Comparison of ENCODE assay signal across 8 mouse cellular contexts in the genomic region with DNA sequence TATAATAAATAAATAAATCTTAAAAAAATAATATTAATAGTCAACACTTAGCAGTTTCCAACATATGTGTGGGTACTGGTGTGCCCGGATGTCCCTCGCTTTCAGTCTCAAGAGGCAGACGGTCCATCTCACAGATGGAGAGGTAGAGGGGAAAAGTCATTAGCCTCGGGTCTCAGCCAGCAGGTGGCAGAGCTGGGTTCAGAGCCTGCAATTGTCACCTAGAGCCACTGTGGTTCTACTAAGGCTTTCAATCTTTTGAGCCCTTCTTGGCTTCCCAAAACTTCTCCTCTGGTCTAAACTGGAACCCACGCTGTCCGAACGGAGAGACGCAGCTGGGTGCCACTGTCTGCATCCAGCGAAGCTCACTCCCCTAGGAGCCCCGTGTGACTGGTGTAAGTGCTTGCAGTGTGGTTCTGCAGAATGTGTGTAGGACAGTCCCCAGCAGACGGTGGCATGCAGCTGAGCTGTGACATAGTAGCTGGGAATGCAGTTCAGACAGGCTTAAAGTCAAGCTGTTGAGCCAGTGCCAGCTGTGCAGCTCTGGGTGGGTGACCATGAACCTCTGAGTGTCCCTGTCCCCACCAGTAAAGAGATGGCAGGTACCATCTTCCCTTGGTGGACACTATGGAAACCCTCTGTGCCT. TPM values are rescaled to one million over a fixed set of nuclear protein-coding genes. Genes with fewer than 3 reads are reported as not detected.
DNase-seq lines count a peak whose midpoint lies in the region; ATAC-seq and TF ChIP-seq lines count a peak whose summit lies in the region.

No protein-coding gene starts in this region.

- no peak for TF ChIP-seq POLR2A in bone marrow, adult 2 months (IDR thresholded peaks at IDR 0.05; ENCODE audit: borderline replicate concordance, control insufficient read depth, low read depth, low read length)

- H3K4me2 ChIP-seq in heart, embryonic 15.5 days = peak overlapping the region; percentile 32

- peak; percentile 11; the same call in 1 of the 2 replicates for ATAC-seq in heart, embryonic 15.5 days (replicated peaks; ENCODE audit: insufficient number of reproducible peaks, insufficient read depth, low FRiP score, low read depth)

- H3K36me3 ChIP-seq in heart, embryonic 15.5 days = no peaks in the 10 kb centered on the region

- TF ChIP-seq CTCF in bone marrow, adult 2 months (IDR thresholded peaks at IDR 0.05; ENCODE audit: control insufficient read depth, insufficient read depth, low read length) = peak; percentile 30; the same call in 1 of the 2 replicates

- DNase-seq in heart, adult 8-10 months (ENCODE audit: low spot score) = peak; percentile 10
- no peak for DNase-seq in heart, postnatal 25 days (ENCODE audit: low spot score)
- DNase-seq in 3134 (ENCODE audit: extremely low read depth, insufficient read length, low spot score) = peak; percentile 28
- DNase-seq in lung, postnatal 36 days = peak; percentile 20
- DNase-seq in gastrocnemius, postnatal 36 days = no peak
- no peak for DNase-seq in testis, postnatal 14 days (ENCODE audit: low spot score)

- 53% methylated on average over 11 of the region's 11 CpGs for WGBS in bone marrow, adult 2 months
- 47% methylated on average over 11 of the region's 11 CpGs for WGBS in heart, embryonic 15.5 days

- no peak overlapping the region for H3K4me3 ChIP-seq in bone marrow, adult 2 months (replicated peaks; ENCODE audit: control insufficient read depth, low read depth, low read length)
- no peak overlapping the region for H3K4me3 ChIP-seq in heart, embryonic 15.5 days

- no peak overlapping the region for H3K27ac ChIP-seq in bone marrow, adult 2 months (ENCODE audit: control insufficient read depth, insufficient read depth, low read depth, low read length, poor library complexity)
- H3K27ac ChIP-seq in heart, embryonic 15.5 days = peak overlapping the region; percentile 38

- H3K4me1 ChIP-seq in bone marrow, adult 2 months (ENCODE audit: control insufficient read depth, insufficient read depth, low read length) = no peaks in the 10 kb centered on the region
- peaks cover 29% of the 10 kb centered on the region for H3K4me1 ChIP-seq in heart, embryonic 15.5 days (replicated peaks)

- H3K27me3 ChIP-seq in heart, embryonic 15.5 days = 0 out of 2 replicates have a peak, but pooled peaks cover 3% of the 10 kb centered on the region

- H3K9me3 ChIP-seq in heart, embryonic 15.5 days (replicated peaks) = no peaks in the 10 kb centered on the region

- intact Hi-C loops in heart, postnatal 25 days (cut with DNase I) = loop anchor here (1.0 to 5.0 kb wide), 2 partner anchors 38 to 121 kb away; no protein-coding TSS in a partner anchor
- intact Hi-C loops in gastrocnemius, postnatal 36 days (cut with DNase I) = no loop called here

- no peak overlapping the region for H3K9ac ChIP-seq in heart, embryonic 15.5 days

RNA-seq across cellular contexts. Expression of a gene that starts 29.2 kb away (rescaled TPM):
- 10 to 100 TPM; 29.1 to 42.6 (median 32.1) TPM for total RNA-seq in heart, adult 8-10 months (2022)
- 10 to 100 TPM; 30.1 to 41.8 TPM for total RNA-seq in heart, postnatal 25 days (2021)
- 22.3 and 63.5 TPM in 2 replicates for polyA plus RNA-seq in bone marrow, adult 2 months (2011; ENCODE audit: insufficient read depth, insufficient read length, low replicate concordance, missing spikeins)
- polyA plus RNA-seq in heart, embryonic 15.5 days (2015; fragmentation: Nextera tagmentation; extraction: Ambion mirVana) = 45.4 and 52.2 TPM in 2 replicates
- total RNA-seq in gastrocnemius, postnatal 36 days (2021) = 10 to 100 TPM; 53.4 to 57.8 TPM

RNA-seq across cellular contexts. Expression of a gene that starts 36.9 kb away (rescaled TPM):
- 10 to 100 TPM; 20.3 to 23.3 (median 22.2) TPM for total RNA-seq in heart, adult 8-10 months (2022)
- total RNA-seq in heart, postnatal 25 days (2021) = 10 to 100 TPM; 22.3 to 23.2 TPM
- 9.0 and 15.1 TPM in 2 replicates for polyA plus RNA-seq in bone marrow, adult 2 months (2011; ENCODE audit: insufficient read depth, insufficient read length, low replicate concordance, missing spikeins)
- 20.0 and 24.2 TPM in 2 replicates for polyA plus RNA-seq in heart, embryonic 15.5 days (2015; fragmentation: Nextera tagmentation; extraction: Ambion mirVana)
- 10 to 100 TPM; 18.6 to 19.1 TPM for total RNA-seq in gastrocnemius, postnatal 36 days (2021)

Comparison
In these comparisons a context has a peak if more than half of its experiments do, and no peak if none do; other contexts are left out.
1. DNase-seq: peak in heart, adult 8-10 months (single experiment), 3134 (single experiment) and lung, postnatal 36 days (single experiment); none in heart, postnatal 25 days (single experiment), gastrocnemius, postnatal 36 days (0 of 2) and testis, postnatal 14 days (single experiment).